Mouse (Mus musculus): ENCODE data around the gene Cdcp2.
"Not testable (repeated sequence)": the region's sequence is repeated elsewhere in the genome, so short reads cannot be mapped to it uniquely, and the experiment has no call there.

Cdcp2 gene

GRCm38 (mm10) chr4:107094484-107095187 lies 2.1 kb upstream of the Cdcp2 start:
- no peak for DNase-seq

- peak; percentile 87 to 91 for DNase-seq
These were observed 648 bp upstream of the Cdcp2 start for GRCm38 (mm10) chr4:107096043-107096442.

- DNase-seq: peak; percentile 63 to 72
These were observed 1.2 kb downstream of the Cdcp2 start for GRCm38 (mm10) chr4:107097871-107098270.

- no peak for DNase-seq
These were observed 1.7 kb downstream of the Cdcp2 start for GRCm38 (mm10) chr4:107098375-107098774.

- DNase-seq: peak; percentile 63 to 72
These were observed 2.3 kb downstream of the Cdcp2 start for GRCm38 (mm10) chr4:107098791-107099525.

- no peak for DNase-seq
These were observed 5.5 kb downstream of the Cdcp2 start for GRCm38 (mm10) chr4:107102220-107102619.

- no peak for DNase-seq
These were observed 10.1 kb downstream of the Cdcp2 start for GRCm38 (mm10) chr4:107106777-107107176.

GRCm38 (mm10) chr4:107108291-107108731 lies 11.6 kb downstream of the Cdcp2 start:
- peak; percentile 48 to 52 for DNase-seq

GRCm38 (mm10) chr4:107109181-107109580 lies 12.5 kb downstream of the Cdcp2 start:
- not testable (repeated sequence) for DNase-seq

GRCm38 (mm10) chr4:107114278-107114677 lies 17.6 kb downstream of the Cdcp2 start:
- no peak for DNase-seq

- no peak for DNase-seq
These were observed 21.2 kb downstream of the Cdcp2 start for GRCm38 (mm10) chr4:107117741-107118385.

GRCm38 (mm10) chr4:107119056-107119455 lies 22.4 kb downstream of the Cdcp2 start:
- DNase-seq: no peak

- no peak for DNase-seq
These were observed 24.0 kb downstream of the Cdcp2 start for GRCm38 (mm10) chr4:107120676-107121075.

- peak; percentile 87 to 90 for DNase-seq
These were observed 24.7 kb downstream of the Cdcp2 start for GRCm38 (mm10) chr4:107121165-107121943.

GRCm38 (mm10) chr4:107124376-107124775 lies 27.7 kb downstream of the Cdcp2 start:
- DNase-seq: no peak

GRCm38 (mm10) chr4:107125101-107125500 lies 28.4 kb downstream of the Cdcp2 start:
- peak; percentile 68 to 76 for DNase-seq

- DNase-seq: no peak
These were observed 29.7 kb downstream of the Cdcp2 start for GRCm38 (mm10) chr4:107126389-107126788.

GRCm38 (mm10) chr4:107126891-107127524 lies 30.3 kb downstream of the Cdcp2 start:
- peak; percentile 35 to 41 for DNase-seq

GRCm38 (mm10) chr4:107127901-107128669 lies 31.4 kb downstream of the Cdcp2 start:
- DNase-seq: peak; percentile 76 to 84

- no peak for DNase-seq
These were observed 32.7 kb downstream of the Cdcp2 start for GRCm38 (mm10) chr4:107129373-107129772.

- DNase-seq: peak; percentile 44 to 51
These were observed 33.8 kb downstream of the Cdcp2 start for GRCm38 (mm10) chr4:107130534-107130933.

Measured in cerebellum, postnatal 10 days (tissue).